Mouse (Mus musculus): ENCODE measurements around the gene Nup160.
A peak's percentile ranks its signal among the peaks of the same experiment; 100 is the strongest.

Nup160 gene

GRCm38 (mm10) chr2:90745053-90745678 is 68.2 kb downstream of the Nup160 start, which contains the start of gene Fnbp4:
Gene Fnbp4 (plus strand): TSS chr2:90745370.
- peak; percentile 100 for DNase-seq (ENCODE audit: low read depth, low spot score)

GRCm38 (mm10) chr2:90745740-90746537 is 68.9 kb downstream of the Nup160 start:
- DNase-seq (ENCODE audit: low read depth, low spot score) = peak; percentile 30

DNA sequence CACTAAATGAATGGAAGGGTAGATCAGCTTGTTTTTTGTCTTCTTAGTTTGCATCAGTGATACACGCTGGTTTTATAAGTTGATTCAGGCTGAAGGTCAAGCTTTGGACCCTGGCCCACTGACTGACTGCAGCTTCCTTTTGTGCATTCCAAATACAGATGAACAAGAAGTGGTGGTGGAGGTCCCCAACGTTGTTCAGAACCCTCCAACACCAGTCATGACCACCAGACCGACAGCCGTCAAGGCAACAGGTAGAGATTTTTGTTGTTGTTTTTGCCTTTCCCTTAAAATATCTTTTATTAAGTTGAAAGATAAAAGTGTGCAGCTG is 69.5 kb downstream of the Nup160 start:
- DNase-seq (ENCODE audit: low read depth, low spot score) = no peak

DNA sequence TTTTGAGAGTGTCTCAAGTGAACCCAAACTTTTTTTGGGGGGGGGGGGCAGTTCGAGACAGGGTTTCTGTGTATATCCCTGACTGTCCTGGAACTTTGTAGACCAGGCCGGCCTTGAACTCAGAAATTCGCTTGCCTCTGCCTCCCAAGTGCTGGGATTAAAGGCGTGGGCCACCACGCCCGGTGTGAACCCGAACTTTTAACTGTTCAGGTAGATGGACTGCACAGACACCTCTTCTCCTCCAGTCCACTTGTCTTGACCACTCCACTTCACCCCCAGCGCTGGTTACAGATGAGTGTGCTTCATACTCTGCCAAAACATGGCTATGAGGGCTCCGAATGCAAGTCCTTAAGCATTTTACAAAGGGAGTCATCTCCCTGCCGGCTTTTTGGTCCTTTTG is 70.1 kb downstream of the Nup160 start:
- no peak for DNase-seq (ENCODE audit: low read depth, low spot score)

- no peak for DNase-seq (ENCODE audit: low read depth, low spot score)
These were observed 72.9 kb downstream of the Nup160 start for GRCm38 (mm10) chr2:90749676-90750459.

- DNase-seq (ENCODE audit: low read depth, low spot score) = no peak
These were observed 76.5 kb downstream of the Nup160 start for GRCm38 (mm10) chr2:90753565-90753964.

GRCm38 (mm10) chr2:90754188-90754587 is 77.2 kb downstream of the Nup160 start:
- no peak for DNase-seq (ENCODE audit: low read depth, low spot score)

GRCm38 (mm10) chr2:90765123-90765522 is 88.1 kb downstream of the Nup160 start:
- DNase-seq (ENCODE audit: low read depth, low spot score) = no peak

DNA sequence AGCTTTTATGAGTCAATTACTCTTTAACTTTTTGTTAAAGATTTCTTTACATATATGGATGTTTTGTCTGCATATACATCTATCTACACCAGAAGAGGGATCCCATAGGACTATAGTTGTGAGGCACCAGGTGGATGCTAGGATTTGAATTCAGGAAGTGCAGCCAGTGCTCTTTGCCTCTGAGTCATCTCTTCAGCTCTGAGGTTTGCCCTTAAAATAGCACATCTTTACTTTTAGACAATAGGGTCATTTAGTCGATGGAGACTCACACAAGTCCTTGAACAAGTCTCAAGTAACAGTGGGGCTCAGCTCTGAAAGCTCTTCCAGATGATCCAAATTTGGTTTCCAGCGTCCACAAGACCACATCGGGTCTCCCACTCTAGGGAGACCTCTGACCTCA is 104.3 kb downstream of the Nup160 start:
- DNase-seq (ENCODE audit: low read depth, low spot score) = no peak

DNA sequence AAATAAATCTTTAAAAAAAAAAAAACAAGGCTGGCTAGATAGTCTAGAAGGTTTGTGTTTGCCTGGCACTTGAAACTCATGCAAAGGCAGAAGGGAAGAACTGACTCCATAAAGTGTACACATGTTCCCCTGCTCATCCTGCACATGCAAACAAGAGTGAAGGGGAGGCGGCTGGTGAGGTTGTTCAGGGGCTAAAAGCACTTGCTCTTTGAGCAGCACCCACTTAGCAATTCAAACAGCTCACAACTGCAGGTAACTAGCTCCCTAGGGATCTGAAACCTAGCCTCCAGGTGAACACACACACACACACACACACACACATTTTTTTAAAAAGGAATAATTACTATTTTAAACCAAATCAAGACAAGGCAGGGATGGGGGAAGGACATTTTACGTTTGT is 104.9 kb downstream of the Nup160 start:
- DNase-seq (ENCODE audit: low read depth, low spot score) = peak; percentile 17

GRCm38 (mm10) chr2:90782458-90782857 is 105.4 kb downstream of the Nup160 start, which contains the start of gene Agbl2:
Gene Agbl2 (plus strand): TSS chr2:90782727.
- DNase-seq (ENCODE audit: low read depth, low spot score) = peak; percentile 47

DNA sequence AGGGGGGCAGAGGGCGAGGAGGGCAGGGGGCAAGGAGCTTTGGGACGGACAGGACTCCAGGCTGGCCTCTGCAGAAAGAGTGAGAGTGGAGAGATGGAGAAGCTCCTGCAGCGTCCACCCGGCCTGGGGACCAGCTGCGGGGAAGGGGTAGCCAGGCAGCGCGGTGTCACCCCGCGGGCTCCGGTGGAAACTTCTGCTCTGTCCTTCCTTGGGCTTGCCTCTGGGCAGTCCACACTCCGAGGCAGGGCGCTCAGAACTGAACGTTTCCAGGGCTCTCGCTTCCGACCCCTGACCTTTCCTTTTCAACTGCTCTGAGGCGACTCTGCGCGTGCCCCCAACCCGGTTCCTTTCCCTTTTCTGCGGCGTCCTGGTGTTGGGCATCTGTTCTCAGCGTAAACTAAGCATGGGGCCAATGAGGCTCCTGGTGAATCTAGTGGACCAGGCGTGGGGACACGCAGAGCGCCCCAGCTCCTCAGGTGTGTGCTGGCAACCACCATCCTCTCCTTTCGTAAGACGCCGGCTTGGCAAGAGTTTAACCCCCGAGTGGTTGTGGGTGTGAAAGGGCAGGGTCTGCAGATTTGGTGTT is 106.0 kb downstream of the Nup160 start:
- no peak for DNase-seq (ENCODE audit: low read depth, low spot score)

Data from ES-CJ7 (cell line).